27 mouse cellular contexts compared by ENCODE assay signal in the genomic region with DNA sequence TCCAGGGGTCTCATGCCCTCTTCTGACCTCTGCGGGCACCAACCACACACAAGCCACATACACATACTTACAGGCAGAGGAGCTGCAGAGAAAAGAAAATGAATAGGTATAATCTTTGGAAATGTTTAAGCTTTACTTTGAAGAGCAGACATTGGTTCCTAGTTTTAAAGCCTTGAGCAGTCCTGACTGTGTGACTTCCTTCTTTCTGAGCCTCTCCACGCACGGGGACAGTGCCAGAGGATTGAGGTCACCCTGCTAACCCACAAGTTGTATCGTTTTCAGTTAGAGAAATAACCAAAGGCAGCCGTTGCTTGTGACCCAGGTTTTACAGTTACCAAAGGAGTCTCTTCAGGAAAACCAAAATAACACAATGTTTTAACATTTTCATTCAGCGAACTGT. TPM values are rescaled to one million over a fixed set of nuclear protein-coding genes. Genes with fewer than 3 reads are reported as not detected.
DNase-seq lines count a peak whose midpoint lies in the region; ATAC-seq and TF ChIP-seq lines count a peak whose summit lies in the region.
"Had no signal": no experiment of that assay in that cellular context is flagged by ENCODE, and none has a peak within 500 bp of the region (broad histone marks: within the 10 kb centered on the region; RNA-seq: fewer than 3 reads in every experiment).

No protein-coding gene starts in this region.

- no peak overlapping the region for H3K4me3 ChIP-seq in bone marrow, adult 2 months (replicated peaks; ENCODE audit: control insufficient read depth, low read depth, low read length)
- H3K4me3 ChIP-seq in midbrain, embryonic 15.5 days = no peak overlapping the region
- H3K4me3 ChIP-seq: forebrain, embryonic 10.5 days; forebrain, embryonic 13.5 days; heart, embryonic 12.5 days; heart, embryonic 15.5 days; hindbrain, embryonic 12.5 days; hindbrain, embryonic 15.5 days; intestine, embryonic 15.5 days had no signal

- no peak overlapping the region for H3K9ac ChIP-seq in midbrain, embryonic 15.5 days
- H3K9ac ChIP-seq: forebrain, embryonic 13.5 days; heart, embryonic 12.5 days; heart, embryonic 15.5 days; hindbrain, embryonic 12.5 days; hindbrain, embryonic 15.5 days; intestine, embryonic 15.5 days had no signal

- no peak for TF ChIP-seq POLR2A in bone marrow, adult 2 months (IDR thresholded peaks at IDR 0.05; ENCODE audit: borderline replicate concordance, control insufficient read depth, low read depth, low read length)

- peak; percentile 86 for ATAC-seq in granulocyte monocyte progenitor cell, adult 5-6 weeks (replicated peaks; ENCODE audit: poor library complexity, severe bottlenecking)
- ATAC-seq in megakaryocyte, adult 5-6 weeks (ENCODE audit: poor library complexity, severe bottlenecking) = peak; percentile 90
- ATAC-seq in midbrain, embryonic 15.5 days (replicated peaks) = no peak
- no peak for ATAC-seq in inflammation-experienced regulatory T-cells, adult 6 months
- ATAC-seq: forebrain, embryonic 13.5 days; forebrain, embryonic 16.5 days; intestine, embryonic 15.5 days; Patski had no signal

- H3K36me3 ChIP-seq in midbrain, embryonic 15.5 days (replicated peaks) = no peaks in the 10 kb centered on the region

- no peak overlapping the region for H3K4me2 ChIP-seq in midbrain, embryonic 15.5 days
- H3K4me2 ChIP-seq: forebrain, embryonic 13.5 days; heart, embryonic 12.5 days; heart, embryonic 15.5 days; hindbrain, embryonic 12.5 days; hindbrain, embryonic 15.5 days; intestine, embryonic 15.5 days had no signal

- no peaks in the 10 kb centered on the region for H3K27me3 ChIP-seq in midbrain, embryonic 15.5 days (replicated peaks)
- H3K27me3 ChIP-seq: forebrain, embryonic 13.5 days; heart, embryonic 12.5 days; heart, embryonic 15.5 days; hindbrain, embryonic 12.5 days; hindbrain, embryonic 15.5 days; intestine, embryonic 15.5 days; Patski had no signal

- peaks cover 4% of the 10 kb centered on the region; the same call in 1 of the 2 replicates for H3K4me1 ChIP-seq in bone marrow, adult 2 months (ENCODE audit: control insufficient read depth, insufficient read depth, low read length)
- H3K4me1 ChIP-seq in midbrain, embryonic 15.5 days = no peaks in the 10 kb centered on the region
- H3K4me1 ChIP-seq: heart, embryonic 12.5 days; heart, embryonic 15.5 days; hindbrain, embryonic 12.5 days; hindbrain, embryonic 15.5 days; intestine, embryonic 15.5 days had no signal

- no peak for TF ChIP-seq CTCF in bone marrow, adult 2 months (IDR thresholded peaks at IDR 0.05; ENCODE audit: control insufficient read depth, insufficient read depth, low read length)

- H3K9me3 ChIP-seq in midbrain, embryonic 15.5 days = no peaks in the 10 kb centered on the region
- H3K9me3 ChIP-seq: forebrain, embryonic 10.5 days; forebrain, embryonic 13.5 days; heart, embryonic 12.5 days; heart, embryonic 15.5 days; hindbrain, embryonic 12.5 days; hindbrain, embryonic 15.5 days; intestine, embryonic 15.5 days had no signal

- WGBS in bone marrow, adult 2 months = 11% methylated on average over 6 of the region's 6 CpGs
- WGBS in midbrain, embryonic 15.5 days = 79% methylated on average over 6 of the region's 6 CpGs

- H3K27ac ChIP-seq in bone marrow, adult 2 months (ENCODE audit: control insufficient read depth, insufficient read depth, low read depth, low read length, poor library complexity) = peak overlapping the region; percentile 39
- no peak overlapping the region for H3K27ac ChIP-seq in midbrain, embryonic 15.5 days
- H3K27ac ChIP-seq: forebrain, embryonic 10.5 days; forebrain, embryonic 13.5 days; heart, embryonic 15.5 days; hindbrain, embryonic 12.5 days; hindbrain, embryonic 15.5 days; intestine, embryonic 15.5 days had no signal

- no peak for DNase-seq in gastrocnemius, postnatal 4 days (ENCODE audit: low spot score in 2 of 2)
- DNase-seq: adrenal gland, adult 2 months; adrenal gland, postnatal 14 days; cerebellum, adult 11 months; cerebellum, adult 2 months; cerebellum, adult 9-11 months; cerebellum, postnatal 36 days; gastrocnemius, postnatal 10 days; gastrocnemius, postnatal 36 days; heart, adult 18-20 months; heart, postnatal 10 days; heart, postnatal 36 days; kidney, adult 11 months had no signal

RNA-seq across cellular contexts. Expression of gene Synj2, which starts 12.0 kb away (rescaled TPM):
- polyA plus RNA-seq in bone marrow, adult 2 months (2011; ENCODE audit: insufficient read depth, insufficient read length, low replicate concordance, missing spikeins) = 0.92 and 3.1 TPM in 2 replicates
- 11.2 and 14.4 TPM in 2 replicates for total RNA-seq in granulocyte monocyte progenitor cell, adult 5-6 weeks (2014; fragmentation: Nextera tagmentation)
- total RNA-seq in granulocyte monocyte progenitor cell, adult 5-6 weeks (2017) = 9.3 and 11.6 TPM in 2 replicates
- 3.5 and 3.6 TPM in 2 replicates for total RNA-seq in megakaryocyte, adult 5-6 weeks (2015)
- 4.2 and 5.1 TPM in 2 replicates for total RNA-seq in megakaryocyte, adult 5-6 weeks (2017)
- 0.79 and 0.86 TPM in 2 replicates for polyA plus RNA-seq in midbrain, embryonic 15.5 days (2015; fragmentation: Nextera tagmentation; extraction: Ambion mirVana)
- 10 to 100 TPM; 11.8 to 16.8 (median 16.3) TPM for polyA plus RNA-seq in inflammation-experienced regulatory T-cells, adult 6 months (2017; shearing (Covaris generic))
- total RNA-seq in gastrocnemius, postnatal 4 days (2021) = 10 to 100 TPM; 31.6 to 39.0 TPM

Comparison
In these comparisons a context has a peak if more than half of its experiments do, and no peak if none do; other contexts are left out.
1. ATAC-seq: peak in granulocyte monocyte progenitor cell, adult 5-6 weeks (single experiment) and megakaryocyte, adult 5-6 weeks (single experiment); none in midbrain, embryonic 15.5 days (single experiment) and inflammation-experienced regulatory T-cells, adult 6 months (single experiment).